Comparison of ENCODE assay signal across 9 mouse cellular contexts in the genomic region with DNA sequence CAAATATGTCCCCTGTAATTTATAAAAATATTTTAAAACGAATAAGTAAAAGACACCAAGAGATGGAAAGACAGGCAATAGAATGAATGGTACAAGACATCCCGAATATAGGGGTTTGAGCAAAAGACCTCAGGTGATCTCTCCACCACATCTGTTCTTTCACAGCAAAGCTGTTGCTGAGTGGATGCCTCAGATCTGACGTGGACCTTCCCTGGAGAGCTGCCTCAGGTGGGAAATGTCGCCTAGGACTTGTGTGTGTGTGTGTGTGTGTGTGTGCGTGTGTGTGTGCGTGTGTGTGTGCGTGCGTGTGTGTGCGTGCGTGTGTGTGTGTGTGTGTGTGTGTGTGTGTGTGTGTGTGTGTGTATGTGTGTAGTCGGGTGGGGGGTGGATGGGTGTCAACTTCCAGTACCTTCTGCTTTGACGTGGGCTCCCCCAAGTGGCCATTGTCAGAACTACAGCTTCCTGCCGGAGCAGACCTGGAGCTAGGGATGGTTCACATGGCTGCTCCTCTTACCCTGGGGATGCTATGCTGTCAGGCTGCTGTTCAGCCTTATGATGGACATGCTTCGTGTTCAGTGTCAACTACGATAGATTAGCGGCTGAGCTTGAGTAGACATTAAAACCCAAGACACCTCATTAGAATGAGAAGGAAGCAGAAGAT. TPM values are rescaled to one million over a fixed set of nuclear protein-coding genes. Genes with fewer than 3 reads are reported as not detected.
DNase-seq lines count a peak whose midpoint lies in the region; ATAC-seq and TF ChIP-seq lines count a peak whose summit lies in the region.
"Had no signal": no experiment of that assay in that cellular context is flagged by ENCODE, and none has a peak within 500 bp of the region (broad histone marks: within the 10 kb centered on the region; RNA-seq: fewer than 3 reads in every experiment).

No protein-coding gene starts in this region.

- H3K36me3 ChIP-seq in liver, embryonic 12.5 days: no peaks in the 10 kb centered on the region
- H3K36me3 ChIP-seq in liver, postnatal 0 days (replicated peaks; ENCODE audit: insufficient read depth, low read length): no peaks in the 10 kb centered on the region
- H3K36me3 ChIP-seq in neural tube, embryonic 14.5 days (ENCODE audit: control insufficient read depth, insufficient read depth, low read length): no peaks in the 10 kb centered on the region
- H3K36me3 ChIP-seq: embryonic facial prominence, embryonic 13.5 days had no signal

- TF ChIP-seq EP300 in liver, postnatal 0 days (IDR thresholded peaks at IDR 0.05; ENCODE audit: low read depth): no peak

- no peak overlapping the region for H3K9ac ChIP-seq in liver, embryonic 12.5 days
- H3K9ac ChIP-seq in liver, postnatal 0 days (replicated peaks): no peak overlapping the region
- H3K9ac ChIP-seq in neural tube, embryonic 14.5 days (replicated peaks; ENCODE audit: low read depth, low read length): no peak overlapping the region
- H3K9ac ChIP-seq: embryonic facial prominence, embryonic 13.5 days had no signal

- H3K9me3 ChIP-seq in liver, embryonic 12.5 days (replicated peaks): no peaks in the 10 kb centered on the region
- H3K9me3 ChIP-seq in liver, postnatal 0 days (ENCODE audit: low read length): no peaks in the 10 kb centered on the region
- no peaks in the 10 kb centered on the region for H3K9me3 ChIP-seq in neural tube, embryonic 14.5 days (ENCODE audit: control insufficient read depth, low read length)
- H3K9me3 ChIP-seq: embryonic facial prominence, embryonic 13.5 days had no signal

- no peak overlapping the region for H3K4me3 ChIP-seq in liver, embryonic 12.5 days
- no peak overlapping the region for H3K4me3 ChIP-seq in liver, postnatal 0 days (ENCODE audit: low read depth, low read length)
- no peak overlapping the region for H3K4me3 ChIP-seq in neural tube, embryonic 14.5 days (ENCODE audit: low read depth, low read length)
- H3K4me3 ChIP-seq: embryonic facial prominence, embryonic 13.5 days had no signal

- WGBS in liver, embryonic 12.5 days (ENCODE audit: insufficient replicate concordance): 27% methylated on average over 14 of the region's 16 CpGs
- WGBS in liver, postnatal 0 days (ENCODE audit: insufficient replicate concordance): 29% methylated on average over 11 of the region's 16 CpGs
- 23% methylated on average over 11 of the region's 16 CpGs for WGBS in neural tube, embryonic 14.5 days

- H3K4me1 ChIP-seq in liver, embryonic 12.5 days: no peaks in the 10 kb centered on the region
- no peaks in the 10 kb centered on the region for H3K4me1 ChIP-seq in liver, postnatal 0 days (ENCODE audit: insufficient read depth)
- no peaks in the 10 kb centered on the region for H3K4me1 ChIP-seq in neural tube, embryonic 14.5 days (ENCODE audit: control insufficient read depth, insufficient read depth, low read length)
- H3K4me1 ChIP-seq: embryonic facial prominence, embryonic 13.5 days had no signal

- peak; percentile 87 for TF ChIP-seq CTCF in liver, postnatal 0 days (IDR thresholded peaks at IDR 0.05; ENCODE audit: low read depth)

- ATAC-seq in liver, embryonic 12.5 days: no peak
- ATAC-seq in liver, postnatal 0 days: no peak
- ATAC-seq in neural tube, embryonic 14.5 days (ENCODE audit: low read depth): peak; percentile 74

- H3K4me2 ChIP-seq in liver, embryonic 12.5 days: no peak overlapping the region
- H3K4me2 ChIP-seq in liver, postnatal 0 days (ENCODE audit: low read depth, low read length): no peak overlapping the region
- H3K4me2 ChIP-seq in neural tube, embryonic 14.5 days (ENCODE audit: low read depth, low read length): no peak overlapping the region
- H3K4me2 ChIP-seq: embryonic facial prominence, embryonic 13.5 days had no signal

- peaks cover 24% of the 10 kb centered on the region for H3K27me3 ChIP-seq in liver, embryonic 12.5 days (replicated peaks)
- no peaks in the 10 kb centered on the region for H3K27me3 ChIP-seq in liver, postnatal 0 days (ENCODE audit: insufficient read depth, low read length)
- H3K27me3 ChIP-seq in neural tube, embryonic 14.5 days (ENCODE audit: control insufficient read depth, insufficient read depth, low read length): peaks cover 3% of the 10 kb centered on the region; the same call in 1 of the 2 replicates

- DNase-seq in liver: peak; percentile 78
- DNase-seq in cerebellum, postnatal 4 days (ENCODE audit: low spot score in 2 of 2): peak; percentile 92 to 96
- DNase-seq in gastrocnemius, adult 8-10 months (ENCODE audit: low spot score in 2 of 2): peak; percentile 68 to 69
- DNase-seq in kidney, postnatal 25 days: peak; percentile 81 to 92
- DNase-seq in liver, postnatal 0 days: peak; percentile 85
- DNase-seq in testis, postnatal 10 days (ENCODE audit: low spot score): peak; percentile 93

- no peak overlapping the region for H3K27ac ChIP-seq in liver, embryonic 12.5 days
- H3K27ac ChIP-seq in liver, postnatal 0 days (ENCODE audit: low read depth): no peak overlapping the region
- H3K27ac ChIP-seq in neural tube, embryonic 14.5 days (ENCODE audit: low read depth, low read length): no peak overlapping the region
- H3K27ac ChIP-seq: embryonic facial prominence, embryonic 13.5 days had no signal

RNA-seq across cellular contexts. Expression of gene Tmem63c, which starts 31.7 kb away (rescaled TPM):
- polyA plus RNA-seq in liver, embryonic 12.5 days (2016; fragmentation: Nextera tagmentation; extraction: Ambion mirVana): not detected in 2 replicates
- under 1 TPM in 1 of 4 experiments, not detected in 3; 0.10 TPM for total RNA-seq in gastrocnemius, adult 8-10 months (2022)
- polyA plus RNA-seq in liver, postnatal 0 days (2015; fragmentation: Nextera tagmentation; extraction: Ambion mirVana): not detected in 2 replicates
- 10.7 and 15.8 TPM in 2 replicates for polyA plus RNA-seq in neural tube, embryonic 14.5 days (2014; fragmentation: Nextera tagmentation; extraction: Ambion mirVana)

RNA-seq across cellular contexts. Expression of gene Ngb, which starts 49.5 kb away (rescaled TPM):
- 0.17 TPM in 1 of 2 replicates, not detected in the other for polyA plus RNA-seq in liver, embryonic 12.5 days (2016; fragmentation: Nextera tagmentation; extraction: Ambion mirVana)
- not detected for total RNA-seq in gastrocnemius, adult 8-10 months (2022)
- 0.06 TPM in 1 of 2 replicates, not detected in the other for polyA plus RNA-seq in liver, postnatal 0 days (2015; fragmentation: Nextera tagmentation; extraction: Ambion mirVana)
- polyA plus RNA-seq in neural tube, embryonic 14.5 days (2014; fragmentation: Nextera tagmentation; extraction: Ambion mirVana): 2.3 and 3.6 TPM in 2 replicates

Comparison
In these comparisons a context has a peak if more than half of its experiments do, and no peak if none do; other contexts are left out.
1. RNA of gene Tmem63c, which starts 31.7 kb away (polyA plus RNA-seq): 10.7 to 15.8 TPM in neural tube, embryonic 14.5 days; not detected in liver, embryonic 12.5 days and not detected in liver, postnatal 0 days; every median in the first group is over 10 times any median in the second.
2. Peak in every context shown above with its lines, with median percentiles within 50 percentile points of each other: DNase-seq.